Mouse (Mus musculus) midbrain, embryonic 16.5 days (tissue): Measurements from ENCODE around the gene Alpk3. TPM values are rescaled to one million over a fixed set of nuclear protein-coding genes. Genes with fewer than 3 reads are reported as not detected.

Source experiments
- ATAC-seq: fragments of 200-750 bp; cut with Nextera tagmentation; 2 replicates; pipeline ENCODE4 v1.8.0; 2017; ENCODE audit warnings: moderate TSS enrichment
- H3K27ac ChIP-seq: fragments of 300-500 bp; sonication (generic); 2 replicates; pipeline ENCODE4 v1.5.1; 2014; ENCODE audit warnings: mild to moderate bottlenecking, low read length, mixed read lengths
- H3K27me3 ChIP-seq: fragments of 300-500 bp; sonication (generic); 2 replicates; pipeline ENCODE4 v1.6.1; 2014; ENCODE audit warnings: low read depth, low read length, mixed read lengths; ENCODE audit not compliant: control insufficient read depth, insufficient read depth
- H3K36me3 ChIP-seq: fragments of 300-500 bp; sonication (generic); 2 replicates; pipeline ENCODE4 v1.6.1; 2014; ENCODE audit warnings: mild to moderate bottlenecking, low read length, moderate library complexity, mixed read lengths; ENCODE audit not compliant: control insufficient read depth, insufficient read depth
- H3K4me1 ChIP-seq: fragments of 300-500 bp; sonication (generic); 2 replicates; pipeline ENCODE4 v1.6.1; 2014; ENCODE audit warnings: mild to moderate bottlenecking, low read length, mixed read lengths; ENCODE audit not compliant: control insufficient read depth, insufficient read depth
- H3K4me2 ChIP-seq: fragments of 300-500 bp; sonication (generic); 2 replicates; pipeline ENCODE4 v1.6.1; 2014; ENCODE audit warnings: mild to moderate bottlenecking, low read length, mixed read lengths
- H3K4me3 ChIP-seq: fragments of 300-500 bp; sonication (generic); 2 replicates; pipeline ENCODE4 v1.5.1; 2014; ENCODE audit warnings: low read depth, mild to moderate bottlenecking, low read length, moderate library complexity, mixed read lengths
- H3K9ac ChIP-seq: fragments of 300-500 bp; sonication (generic); 2 replicates; pipeline ENCODE4 v1.6.1; 2014; ENCODE audit warnings: low read depth, low read length, mixed read lengths
- H3K9me3 ChIP-seq: fragments of 300-500 bp; sonication (generic); replicated peaks from 2 replicates; pipeline ENCODE4 v1.6.1; 2014; ENCODE audit warnings: mild to moderate bottlenecking, low read length, mixed read lengths; ENCODE audit not compliant: control insufficient read depth, poor library complexity, severe bottlenecking
- WGBS: fragments of 180-500 bp; shearing (Covaris S2); extraction: QIAGEN DNeasy Blood & Tissue Kit; methylation state at CpG from one replicate; pipeline ENCODE4 v1.1.7; 2014; 5-methylcytosine and 5-hydroxymethylcytosine counted together
- polyA plus RNA-seq: library from polyadenylated mRNA; unstranded; fragments of >200 nt; fragmentation: Nextera tagmentation; extraction: Ambion mirVana; gene quantifications from 2 replicates; pipeline ENCODE4 v1.2.1, GENCODE M21; 2015

The Alpk3 gene
- polyA plus RNA-seq, 1 experiment from 2014 or later: 0.14 TPM

DNA sequence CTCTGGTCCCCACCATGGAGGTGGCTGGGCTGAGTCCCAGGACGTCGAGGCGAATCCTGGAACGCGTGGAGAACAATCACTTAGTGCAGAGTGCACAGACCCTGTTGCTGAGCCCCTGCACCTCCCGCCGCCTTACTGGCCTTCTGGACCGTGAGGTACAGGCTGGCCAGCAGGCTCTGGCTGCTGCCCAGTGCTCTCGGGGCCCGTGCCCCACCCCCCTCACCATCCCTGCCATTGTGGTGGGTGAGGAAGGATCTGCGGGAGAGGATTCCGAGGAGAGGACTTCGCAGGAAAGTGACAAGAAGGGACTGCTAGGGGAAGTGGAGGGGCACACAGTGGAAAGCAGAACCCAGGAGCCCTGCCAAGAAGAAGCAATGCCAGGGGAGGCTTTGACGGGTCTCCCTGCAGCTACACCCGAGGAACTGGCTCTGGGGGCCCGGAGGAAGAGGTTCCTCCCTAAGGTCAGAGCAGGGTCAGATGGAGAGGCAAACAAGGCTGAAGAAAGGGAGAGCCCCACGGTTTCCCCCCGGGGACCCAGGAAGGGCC lies 36.1 kb downstream of the Alpk3 start:
- 46% methylated on average over 18 of the region's 18 CpGs for WGBS
- no peaks in the 10 kb centered on the region for H3K36me3 ChIP-seq
- no peak overlapping the region for H3K27ac ChIP-seq
- no peaks in the 10 kb centered on the region for H3K27me3 ChIP-seq
- no peak overlapping the region for H3K4me3 ChIP-seq
- H3K9me3 ChIP-seq: no peaks in the 10 kb centered on the region
- no peak overlapping the region for H3K4me2 ChIP-seq
- H3K4me1 ChIP-seq: no peaks in the 10 kb centered on the region
- ATAC-seq: no peak
- no peak overlapping the region for H3K9ac ChIP-seq

DNA sequence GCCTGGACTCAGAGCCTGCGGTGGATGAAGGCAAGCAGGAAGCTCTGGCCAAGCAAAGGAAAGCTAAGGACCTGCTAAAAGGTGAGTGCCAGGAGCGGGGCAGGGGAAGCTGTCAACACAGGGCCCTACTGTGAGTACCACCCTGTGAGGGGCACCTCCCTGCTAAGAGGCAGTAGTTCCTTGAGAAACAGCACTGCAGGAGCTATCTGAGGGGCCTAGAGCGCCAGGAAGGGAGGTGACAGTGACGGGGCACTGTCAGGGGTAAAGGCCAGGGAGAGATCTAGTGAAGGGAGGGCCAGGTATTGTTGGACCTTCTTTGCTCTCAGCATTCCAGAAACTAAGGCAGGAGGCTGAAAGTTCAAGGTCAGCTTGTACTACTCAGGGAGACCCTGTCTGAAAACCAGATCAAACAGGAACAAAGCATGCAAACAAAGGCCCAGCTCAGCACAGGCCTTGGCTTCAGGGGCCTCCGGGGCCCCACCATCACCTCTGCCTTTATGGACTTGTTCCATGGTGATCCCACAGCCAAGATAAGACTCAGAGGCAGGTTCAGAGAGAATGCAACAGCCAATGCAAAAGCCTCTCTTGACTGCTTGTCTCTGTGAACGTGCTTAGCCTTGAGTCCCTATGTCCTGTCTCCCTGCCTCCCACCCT lies 36.8 kb downstream of the Alpk3 start:
- 69% methylated on average over 6 of the region's 6 CpGs for WGBS
- H3K4me1 ChIP-seq: no peaks in the 10 kb centered on the region
- no peaks in the 10 kb centered on the region for H3K9me3 ChIP-seq
- no peak overlapping the region for H3K27ac ChIP-seq
- ATAC-seq: no peak
- H3K4me3 ChIP-seq: no peak overlapping the region
- no peaks in the 10 kb centered on the region for H3K27me3 ChIP-seq
- no peak overlapping the region for H3K4me2 ChIP-seq
- no peaks in the 10 kb centered on the region for H3K36me3 ChIP-seq
- no peak overlapping the region for H3K9ac ChIP-seq

DNA sequence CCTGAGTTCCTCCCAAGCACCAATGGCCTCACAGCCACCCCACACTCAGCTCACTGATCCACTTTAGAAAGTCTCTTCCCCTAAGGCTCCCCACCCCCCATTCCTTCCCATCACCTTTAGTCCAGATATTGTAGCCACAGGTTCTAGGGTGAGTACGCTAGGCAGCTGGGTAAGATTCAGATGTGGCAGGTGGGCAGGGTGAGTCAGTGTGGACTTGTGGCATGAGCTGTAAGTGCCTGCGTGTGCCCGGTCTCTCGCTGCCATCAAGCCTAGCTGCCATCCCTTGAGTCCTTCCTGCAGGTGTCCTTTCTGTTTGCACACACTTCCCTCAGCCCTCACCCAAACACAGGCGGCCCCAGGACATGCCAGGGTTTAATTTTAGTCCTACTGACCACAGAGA lies 42.9 kb downstream of the Alpk3 start:
- Histone ChIP-seq H3K4me2 (no peak overlapping the region), H3K27me3 (no peaks in the 10 kb centered on the region), H3K9ac (no peak overlapping the region), H3K4me1 (no peaks in the 10 kb centered on the region), H3K36me3 (no peaks in the 10 kb centered on the region), H3K9me3 (no peaks in the 10 kb centered on the region), H3K4me3 (no peak overlapping the region), H3K27ac (no peak overlapping the region)
- ATAC-seq: no peak
- 79% methylated on average over 5 of the region's 5 CpGs for WGBS

DNA sequence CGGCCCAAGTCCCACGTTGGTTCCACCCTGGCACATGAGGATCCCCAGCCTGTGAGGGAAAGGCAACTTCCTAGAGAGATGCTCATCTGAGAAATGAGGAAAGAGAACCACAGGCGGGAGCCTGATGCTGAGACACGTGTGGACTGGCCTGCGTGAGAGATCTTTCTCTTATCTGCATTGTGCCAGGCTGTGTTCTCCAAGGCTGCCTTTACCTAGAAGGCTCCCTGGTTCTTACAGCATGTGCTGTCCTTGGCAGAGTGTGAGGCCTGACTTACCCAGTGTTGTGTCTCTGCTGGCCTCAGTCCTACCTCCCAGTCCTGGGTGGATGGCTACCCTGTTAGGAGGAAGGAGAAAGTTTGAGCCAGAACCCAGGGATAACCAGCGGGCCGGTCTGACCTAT lies 45.5 kb downstream of the Alpk3 start:
- Histone ChIP-seq H3K36me3 (no peaks in the 10 kb centered on the region), H3K27ac (no peak overlapping the region), H3K27me3 (no peaks in the 10 kb centered on the region), H3K4me2 (no peak overlapping the region), H3K9ac (no peak overlapping the region), H3K4me3 (no peak overlapping the region), H3K9me3 (no peaks in the 10 kb centered on the region), H3K4me1 (no peaks in the 10 kb centered on the region)
- WGBS: 95% methylated on average over 7 of the region's 7 CpGs
- no peak for ATAC-seq

DNA sequence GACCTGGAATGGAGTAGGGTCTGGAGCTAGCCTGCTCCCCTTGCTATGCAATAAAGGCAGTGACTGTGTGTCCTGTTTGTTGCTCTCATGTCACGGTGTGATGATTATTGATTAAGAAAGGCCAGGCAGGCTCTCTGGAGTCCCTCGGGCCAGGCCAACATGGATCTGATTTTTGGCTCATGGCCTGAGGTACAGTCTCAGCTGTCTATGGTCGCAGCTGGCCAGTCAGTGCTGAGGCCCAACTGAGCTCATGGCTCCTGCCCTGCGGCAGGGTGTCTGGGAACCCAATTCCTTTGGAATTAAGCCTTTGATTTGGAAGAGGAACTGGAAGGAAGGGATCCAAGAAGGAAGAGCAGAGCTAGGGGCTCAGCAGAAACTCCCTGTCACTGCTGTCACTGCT lies 48.1 kb downstream of the Alpk3 start:
- Histone ChIP-seq H3K4me1 (no peaks in the 10 kb centered on the region; the same call in 1 of the 2 replicates), H3K27me3 (no peaks in the 10 kb centered on the region), H3K9ac (no peak overlapping the region), H3K9me3 (no peaks in the 10 kb centered on the region), H3K4me2 (no peak overlapping the region), H3K36me3 (no peaks in the 10 kb centered on the region), H3K27ac (no peak overlapping the region), H3K4me3 (no peak overlapping the region)
- 50% methylated on average over 4 of the region's 4 CpGs for WGBS
- ATAC-seq: no peak

DNA sequence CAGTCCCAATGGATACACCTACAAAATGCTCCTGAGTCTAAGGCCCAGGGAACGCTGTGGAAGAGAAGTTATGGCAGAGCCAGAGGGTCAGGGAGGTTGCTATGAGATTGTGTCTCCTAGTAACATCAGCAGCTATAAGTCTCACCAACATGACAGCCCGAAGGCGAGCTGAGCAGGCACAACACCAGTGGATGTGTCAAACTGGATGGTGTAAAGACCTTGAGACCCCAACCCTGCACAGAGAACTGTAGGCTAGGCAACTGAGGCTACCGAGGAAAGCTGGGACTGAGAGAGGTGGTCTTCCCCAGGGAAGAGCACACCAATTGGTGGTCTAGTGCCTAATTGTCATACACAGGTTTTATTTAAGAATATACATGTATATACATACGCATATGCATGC lies 50.8 kb downstream of the Alpk3 start:
- no peaks in the 10 kb centered on the region for H3K9me3 ChIP-seq
- H3K4me3 ChIP-seq: no peak overlapping the region
- H3K27ac ChIP-seq: no peak overlapping the region
- H3K9ac ChIP-seq: no peak overlapping the region
- no peak overlapping the region for H3K4me2 ChIP-seq
- H3K27me3 ChIP-seq: no peaks in the 10 kb centered on the region
- WGBS: 89% methylated on average over 5 of the region's 5 CpGs
- no peak for ATAC-seq
- H3K4me1 ChIP-seq: no peaks in the 10 kb centered on the region; the same call in 1 of the 2 replicates
- no peaks in the 10 kb centered on the region for H3K36me3 ChIP-seq

DNA sequence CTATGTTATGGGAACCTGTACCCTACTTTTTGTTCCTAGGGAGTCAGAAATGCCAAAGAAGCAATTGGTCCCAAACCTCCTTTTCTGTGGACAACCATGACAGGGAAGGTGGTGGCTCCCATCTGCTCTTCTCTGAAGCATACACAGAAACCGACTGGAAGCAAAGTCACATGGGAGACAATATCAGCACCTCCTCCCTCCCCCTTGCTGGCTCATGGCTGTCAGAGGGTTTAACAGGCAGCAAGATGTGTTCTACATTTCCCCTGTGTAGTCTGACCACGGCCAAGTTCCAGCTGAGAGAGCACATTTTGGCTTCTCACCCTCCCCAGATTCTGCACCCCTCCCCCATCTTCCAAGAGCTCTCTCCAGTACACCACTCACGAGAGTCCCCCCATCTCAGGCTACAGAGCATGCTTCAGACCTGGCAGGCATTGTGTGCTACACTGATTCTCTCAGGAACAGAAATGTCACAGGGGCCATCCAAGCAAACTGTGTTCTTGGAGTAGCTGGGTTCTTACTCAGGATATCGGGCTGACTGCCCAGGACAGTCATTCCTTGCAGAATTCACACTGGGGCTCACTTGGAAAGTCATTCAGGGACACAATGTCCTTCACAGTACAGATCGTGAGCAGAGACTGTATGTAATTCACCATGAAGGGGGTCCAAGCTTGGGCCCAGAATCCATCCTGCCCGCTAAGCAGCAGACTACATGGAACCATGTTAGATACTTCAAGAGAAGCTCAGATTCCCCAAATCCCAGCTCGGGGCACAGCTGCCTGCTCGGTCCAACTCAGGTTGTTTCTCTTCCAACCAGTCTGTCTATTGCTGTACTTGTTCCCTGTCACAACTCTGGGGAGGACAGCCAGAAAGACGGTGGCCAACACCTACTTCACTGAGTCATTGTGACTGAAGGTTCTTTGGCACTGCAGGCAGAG lies 52.6 kb downstream of the Alpk3 start:
- Histone ChIP-seq H3K36me3 (no peaks in the 10 kb centered on the region), H3K4me3 (no peak overlapping the region), H3K9me3 (no peaks in the 10 kb centered on the region), H3K4me2 (no peak overlapping the region), H3K9ac (no peak overlapping the region), H3K27me3 (no peaks in the 10 kb centered on the region; the same call in 1 of the 2 replicates), H3K4me1 (no peaks in the 10 kb centered on the region; the same call in 1 of the 2 replicates), H3K27ac (no peak overlapping the region)
- no peak for ATAC-seq
- WGBS: 65% methylated on average over 9 of the region's 9 CpGs

DNA sequence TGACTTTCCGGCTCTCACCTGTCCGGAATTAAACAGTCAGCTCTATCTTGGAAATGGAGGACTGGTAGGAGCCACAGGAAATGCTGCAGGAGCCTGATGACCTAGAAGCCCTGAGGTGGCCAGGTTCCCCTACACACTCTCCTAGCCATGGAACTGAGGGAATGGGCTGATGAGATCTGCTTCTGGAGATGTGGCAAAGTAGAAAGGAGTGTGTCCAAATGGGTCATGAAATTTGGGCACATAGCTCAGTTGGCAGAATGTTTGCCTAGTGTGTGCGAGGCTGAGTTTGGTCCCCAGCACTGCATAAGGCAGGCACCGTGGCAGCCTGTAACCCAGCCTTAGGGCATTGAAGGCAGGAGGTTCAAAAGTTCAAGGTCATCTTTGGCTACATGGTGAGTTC lies 53.4 kb downstream of the Alpk3 start:
- no peaks in the 10 kb centered on the region; the same call in 1 of the 2 replicates for H3K4me1 ChIP-seq
- H3K27me3 ChIP-seq: no peaks in the 10 kb centered on the region; the same call in 1 of the 2 replicates
- no peak for ATAC-seq
- no peaks in the 10 kb centered on the region for H3K36me3 ChIP-seq
- WGBS: 94% methylated on average over 4 of the region's 4 CpGs
- H3K9me3 ChIP-seq: no peaks in the 10 kb centered on the region
- H3K4me3 ChIP-seq: no peak overlapping the region
- no peak overlapping the region for H3K4me2 ChIP-seq
- H3K9ac ChIP-seq: no peak overlapping the region
- H3K27ac ChIP-seq: no peak overlapping the region

DNA sequence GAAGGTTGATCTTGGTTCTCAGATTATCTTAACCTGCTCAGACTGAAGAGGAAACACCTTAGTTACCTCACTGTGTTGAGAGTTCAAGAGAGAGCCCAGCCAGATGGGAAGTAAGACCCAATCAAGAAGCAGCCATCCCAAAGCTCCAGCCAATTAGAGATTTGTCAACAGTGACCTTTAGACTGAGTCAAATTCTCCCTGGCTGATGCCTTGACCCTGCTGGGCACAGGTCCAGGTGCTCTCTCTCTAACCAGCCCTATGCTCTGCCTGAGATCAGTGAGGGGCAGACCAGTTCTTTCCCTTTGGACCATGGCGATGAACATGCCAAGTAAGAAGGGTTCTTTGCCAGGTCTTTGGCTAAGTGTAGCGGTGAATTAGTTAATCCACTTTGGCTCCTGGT lies 54.3 kb downstream of the Alpk3 start:
- H3K9ac ChIP-seq: no peak overlapping the region
- H3K4me2 ChIP-seq: no peak overlapping the region
- no peaks in the 10 kb centered on the region; the same call in 1 of the 2 replicates for H3K27me3 ChIP-seq
- H3K36me3 ChIP-seq: no peaks in the 10 kb centered on the region
- no peaks in the 10 kb centered on the region for H3K9me3 ChIP-seq
- 87% methylated on average over 2 of the region's 2 CpGs for WGBS
- no peak overlapping the region for H3K4me3 ChIP-seq
- no peak overlapping the region for H3K27ac ChIP-seq
- H3K4me1 ChIP-seq: no peaks in the 10 kb centered on the region; the same call in 1 of the 2 replicates
- ATAC-seq: no peak
